Mouse (Mus musculus): ENCODE results near the gene E2f4.

Gene E2f4

DNA sequence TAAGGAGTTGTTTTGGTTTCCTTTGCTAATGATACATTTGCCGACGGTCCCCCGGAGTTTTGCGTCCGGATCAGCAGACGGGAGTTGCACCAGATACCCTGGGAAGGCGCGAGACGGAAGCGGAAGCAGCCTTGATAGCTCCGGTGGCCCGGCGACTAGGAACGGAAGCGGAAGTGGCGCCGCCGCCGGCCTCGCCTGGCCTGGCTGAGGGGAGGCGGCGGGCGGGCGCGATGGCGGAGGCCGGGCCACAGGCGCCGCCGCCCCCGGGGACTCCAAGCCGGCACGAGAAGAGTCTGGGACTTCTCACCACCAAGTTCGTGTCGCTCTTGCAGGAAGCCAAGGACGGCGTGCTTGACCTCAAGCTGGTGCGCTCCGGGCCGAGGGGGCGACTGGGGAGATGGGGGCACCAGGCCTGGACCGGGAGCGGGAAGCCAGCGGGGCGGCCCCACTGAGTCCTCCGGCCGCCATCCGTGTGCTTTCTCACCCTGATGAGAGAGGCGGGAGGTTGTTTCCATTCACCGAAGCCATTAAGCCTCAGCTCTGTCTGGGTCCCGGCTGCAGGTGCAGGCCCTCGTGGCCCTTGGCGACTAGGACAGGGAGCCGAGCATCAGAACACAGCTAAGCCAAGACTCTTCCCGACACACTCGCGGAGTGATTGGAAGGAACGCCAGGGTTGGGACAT, at the start of gene E2f4:
Gene E2f4, plus strand, starts transcription at position 153 of the 682 bp plus-strand sequence.
- in situ Hi-C loops (cut with MseI, MboI), result no loop called here

DNA sequence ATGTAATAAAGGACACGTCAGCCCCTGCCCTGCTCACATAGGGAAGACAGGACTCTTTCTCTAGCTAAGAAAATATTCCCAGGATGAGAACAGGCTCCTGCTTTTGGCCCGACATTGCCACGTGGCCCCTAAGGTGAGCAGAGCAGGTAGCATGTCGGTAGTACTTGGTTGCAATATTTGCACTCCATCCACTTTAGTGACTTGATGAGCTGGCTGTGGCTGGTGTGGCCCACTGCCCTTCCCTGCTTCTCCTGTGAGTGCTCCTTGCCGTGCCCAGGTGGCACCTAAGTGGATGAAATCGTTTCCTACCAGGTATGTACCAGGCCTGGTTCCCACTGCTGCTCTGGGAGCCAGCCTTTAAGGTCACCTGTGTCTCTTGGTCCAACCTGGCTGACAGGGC, 45.5 kb upstream of the E2f4 start:
- in situ Hi-C loops (cut with MseI, MboI), result no loop called here

DNA sequence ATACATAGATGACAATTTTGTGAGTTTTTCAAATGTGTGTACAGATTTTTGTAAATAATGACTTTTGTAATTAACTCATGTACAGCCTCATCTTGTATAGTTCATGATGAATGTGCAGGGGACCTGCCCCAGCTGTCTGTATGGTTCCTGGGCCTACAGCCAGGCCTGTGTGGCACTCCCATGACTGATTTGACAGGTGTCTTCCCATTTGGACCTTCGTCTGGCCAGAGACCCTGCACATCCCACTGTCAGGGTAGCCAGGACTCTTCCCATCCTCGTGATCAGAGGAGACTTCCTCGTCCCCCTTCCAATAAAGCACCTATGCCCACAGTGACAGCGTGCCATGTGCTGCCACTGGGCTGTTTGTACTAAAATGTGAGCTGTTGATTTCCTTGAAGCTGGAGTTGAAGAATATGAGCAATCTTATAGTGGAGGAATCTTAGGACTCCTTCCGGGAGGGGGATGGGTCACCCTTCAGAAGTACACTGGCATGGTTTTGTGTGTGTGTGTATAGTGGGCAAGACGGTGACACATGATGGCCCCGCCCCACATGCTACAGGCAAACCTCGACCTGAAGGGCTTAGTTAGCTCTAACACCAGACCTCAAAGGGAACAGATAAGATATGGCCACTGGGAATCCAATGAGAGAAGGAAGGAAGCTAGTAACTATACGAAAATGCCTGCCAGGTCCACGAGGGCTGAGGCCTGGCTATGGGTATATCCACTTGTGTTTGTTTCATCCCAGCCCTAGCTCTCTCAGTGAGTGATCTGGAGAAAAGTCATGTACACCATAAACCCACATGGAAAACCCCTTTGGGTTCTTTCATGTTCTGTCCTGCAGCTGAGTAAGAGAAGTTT, 44.6 kb upstream of the E2f4 start:
- in situ Hi-C loops (cut with MseI, MboI), result no loop called here

DNA sequence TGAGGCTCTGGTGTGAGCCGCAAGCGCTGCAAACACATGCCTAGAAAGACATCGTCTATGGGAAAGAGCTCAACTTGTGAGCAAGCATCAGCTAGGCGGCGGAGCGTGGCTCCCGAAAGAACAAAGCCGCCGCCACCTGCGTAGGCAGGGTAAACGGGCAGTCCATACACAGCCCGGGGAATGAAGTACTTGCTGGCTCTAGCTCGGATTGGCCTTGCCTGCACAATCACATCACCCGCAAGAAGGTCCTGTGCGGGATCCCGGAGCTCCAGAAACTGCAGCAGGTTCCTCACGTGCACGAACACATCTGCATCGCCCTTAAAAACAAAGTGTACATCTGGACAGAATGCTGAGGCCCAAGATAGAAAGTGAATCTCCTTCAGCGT, 43.7 kb upstream of the E2f4 start:
- in situ Hi-C loops (cut with MseI, MboI), result no loop called here

DNA sequence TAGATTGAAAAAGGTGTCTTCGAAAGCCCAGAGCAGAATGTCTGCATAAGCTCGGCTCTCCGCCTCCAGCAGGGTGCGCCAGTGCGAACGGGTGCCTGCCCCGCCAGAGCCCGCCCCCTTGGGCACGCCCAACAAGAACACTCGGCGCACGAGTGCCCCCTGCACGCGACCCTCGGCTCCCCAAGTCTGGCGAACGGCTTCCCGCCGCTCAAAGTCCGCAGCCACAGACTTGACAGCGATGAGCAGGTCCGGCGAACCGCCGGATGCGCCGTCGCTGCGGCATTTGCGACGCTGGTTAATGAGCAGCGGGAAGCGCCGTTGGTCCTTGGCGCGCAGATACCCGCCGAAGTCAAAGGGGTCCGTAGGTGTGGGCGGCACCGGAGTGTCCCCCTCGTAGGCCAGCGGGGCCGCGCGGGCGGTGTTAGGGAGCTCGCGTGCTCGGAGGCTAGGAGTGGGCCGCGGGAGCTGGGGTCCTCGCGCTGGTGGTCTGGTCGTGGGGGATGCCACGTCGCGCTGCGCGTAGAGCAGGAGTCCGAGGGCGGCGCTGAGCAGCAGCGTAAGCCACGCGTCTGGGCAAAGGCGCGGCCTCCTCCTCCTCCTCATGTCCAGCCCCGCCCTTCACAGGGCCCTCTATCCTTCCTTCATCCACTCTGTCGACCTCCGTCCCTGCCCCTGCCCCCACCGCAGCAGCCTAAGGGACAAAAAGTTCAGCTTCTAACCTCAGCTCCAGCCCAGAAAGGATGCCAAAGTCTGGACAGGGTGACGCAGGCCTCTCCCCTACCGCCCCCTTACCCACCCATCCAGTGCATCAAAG, 43.1 kb upstream of the E2f4 start:
- in situ Hi-C loops (cut with MseI, MboI), result no loop called here

DNA sequence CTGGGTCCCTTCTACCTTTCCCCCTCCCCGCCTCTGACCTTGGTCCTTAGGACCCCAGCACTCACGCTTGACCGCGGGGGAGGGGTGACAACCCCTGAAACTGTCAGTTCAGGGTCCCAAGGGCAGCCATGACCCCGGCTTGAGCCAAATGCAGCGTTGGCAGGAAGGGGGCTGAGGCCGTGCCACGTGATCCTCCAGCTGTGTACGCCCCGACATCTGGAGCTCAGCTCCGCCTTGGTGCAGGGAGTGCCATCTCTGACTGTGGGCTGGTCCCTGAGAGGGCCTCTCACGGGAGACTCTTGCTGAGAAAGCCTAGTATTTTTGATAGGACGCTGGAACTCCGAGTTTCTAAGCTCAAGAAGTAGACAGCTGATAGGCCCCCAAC, 42.5 kb upstream of the E2f4 start, which contains the start of gene B3gnt9:
Gene B3gnt9, minus strand, starts transcription at position 188 of the 385 bp plus-strand sequence.
- in situ Hi-C loops (cut with MseI, MboI), result no loop called here

DNA sequence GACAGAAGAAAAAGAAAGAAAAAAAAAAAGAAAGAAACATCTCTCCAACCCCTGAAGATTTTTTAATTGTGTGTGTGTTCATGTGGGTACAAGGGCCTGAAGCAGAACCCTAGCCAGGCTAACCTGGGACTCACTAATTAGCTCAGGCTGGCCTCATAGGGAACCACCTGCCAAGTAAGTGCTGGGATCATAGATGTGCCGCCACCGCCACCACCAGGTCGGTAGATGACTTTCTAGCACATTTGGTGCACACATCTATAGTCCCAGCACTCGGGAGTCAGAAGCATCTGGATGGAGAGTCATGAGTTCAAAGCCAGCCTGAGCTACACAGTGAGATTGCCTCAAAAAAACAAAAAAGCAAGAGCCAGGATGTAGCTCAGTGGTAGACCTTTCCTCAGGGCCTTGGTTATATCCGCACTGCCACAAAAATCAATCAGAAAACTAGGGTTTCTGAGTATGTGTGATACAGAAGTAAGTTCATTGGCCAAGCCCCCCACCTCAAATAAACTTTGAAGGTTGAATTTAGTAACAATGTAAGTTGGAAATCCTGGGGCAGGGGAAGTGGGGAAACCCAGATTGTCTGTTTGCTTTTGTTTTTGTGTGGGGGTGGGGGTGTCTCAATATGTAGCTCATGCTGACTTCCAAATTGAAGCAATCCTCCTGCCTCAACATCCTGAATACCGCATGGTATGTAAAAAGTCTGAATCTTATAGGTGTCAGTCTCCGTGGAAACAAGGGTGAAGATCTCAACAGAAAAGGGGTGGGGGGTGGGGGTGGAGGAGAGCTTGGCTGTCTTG, 39.9 kb upstream of the E2f4 start:
- in situ Hi-C loops (cut with MseI, MboI), result no loop called here

DNA sequence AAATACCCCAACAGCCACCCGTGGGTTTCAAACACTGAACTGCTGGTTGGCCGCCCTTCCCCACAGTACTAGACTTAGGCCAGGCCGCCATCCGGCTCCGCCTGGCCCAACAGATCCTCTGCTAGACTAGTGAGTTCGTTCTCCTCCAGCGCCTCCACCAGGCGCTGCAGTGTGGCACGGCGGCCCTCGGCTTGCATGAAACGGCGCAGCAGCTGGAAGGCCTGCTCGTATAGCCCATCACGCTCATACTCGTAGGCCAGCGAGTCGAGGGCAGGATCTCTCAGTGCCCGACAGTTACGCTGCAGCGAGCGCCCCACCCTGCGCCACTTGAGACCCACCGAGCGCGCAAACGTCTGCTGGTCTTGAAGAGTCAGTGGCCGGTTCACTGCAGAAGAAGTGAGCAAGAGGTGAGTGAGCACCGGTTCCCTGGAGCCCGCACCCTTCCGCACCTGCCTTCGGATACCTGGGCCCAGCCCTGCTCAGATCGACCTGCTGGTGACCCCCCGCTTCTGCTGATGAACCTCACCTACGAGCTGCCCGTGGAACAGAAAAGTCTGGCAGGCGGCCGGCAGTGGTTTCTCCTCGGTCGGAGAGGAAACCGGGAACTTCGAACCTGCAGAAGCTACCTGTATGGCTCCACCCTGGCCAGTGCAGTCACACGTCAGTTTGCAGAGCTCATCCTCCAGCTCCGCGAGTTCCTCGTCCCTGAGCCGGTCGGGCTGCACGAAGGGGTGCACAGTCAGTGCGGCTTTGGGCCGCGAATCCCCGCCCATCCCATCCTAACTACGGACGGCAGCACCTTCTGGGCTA, 38.3 kb upstream of the E2f4 start:
- in situ Hi-C loops (cut with MseI, MboI), result no loop called here

DNA sequence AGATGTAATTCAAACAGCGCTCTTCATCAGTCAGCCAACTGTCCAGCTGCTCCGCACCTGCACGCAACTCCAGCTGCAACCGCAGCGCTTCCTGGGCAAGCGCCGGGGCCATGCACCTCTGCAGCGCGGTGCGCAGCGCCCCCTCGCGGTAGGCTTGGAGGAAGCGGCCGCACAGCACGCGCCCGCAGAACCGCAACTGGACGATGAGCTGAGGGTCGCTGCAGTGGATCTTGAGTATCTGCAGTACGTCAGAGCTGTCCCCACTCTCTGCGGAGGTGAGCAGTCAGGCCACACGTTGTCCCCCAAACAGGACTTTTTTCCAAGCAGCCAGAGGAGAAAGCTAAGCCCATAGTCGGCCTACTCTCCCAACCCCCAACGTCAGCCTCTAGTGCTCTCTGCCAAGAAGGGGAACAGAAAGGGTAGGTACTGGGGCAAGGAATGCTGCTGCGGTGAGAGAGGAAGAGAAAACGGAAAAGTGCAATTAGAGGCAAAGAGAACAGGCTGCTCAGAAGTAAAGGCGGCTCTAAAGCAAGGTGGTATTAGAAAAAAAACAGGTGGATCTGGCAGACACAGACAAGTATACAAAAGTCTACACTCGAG, 37.6 kb upstream of the E2f4 start:
- in situ Hi-C loops (cut with MseI, MboI), result no loop called here

DNA sequence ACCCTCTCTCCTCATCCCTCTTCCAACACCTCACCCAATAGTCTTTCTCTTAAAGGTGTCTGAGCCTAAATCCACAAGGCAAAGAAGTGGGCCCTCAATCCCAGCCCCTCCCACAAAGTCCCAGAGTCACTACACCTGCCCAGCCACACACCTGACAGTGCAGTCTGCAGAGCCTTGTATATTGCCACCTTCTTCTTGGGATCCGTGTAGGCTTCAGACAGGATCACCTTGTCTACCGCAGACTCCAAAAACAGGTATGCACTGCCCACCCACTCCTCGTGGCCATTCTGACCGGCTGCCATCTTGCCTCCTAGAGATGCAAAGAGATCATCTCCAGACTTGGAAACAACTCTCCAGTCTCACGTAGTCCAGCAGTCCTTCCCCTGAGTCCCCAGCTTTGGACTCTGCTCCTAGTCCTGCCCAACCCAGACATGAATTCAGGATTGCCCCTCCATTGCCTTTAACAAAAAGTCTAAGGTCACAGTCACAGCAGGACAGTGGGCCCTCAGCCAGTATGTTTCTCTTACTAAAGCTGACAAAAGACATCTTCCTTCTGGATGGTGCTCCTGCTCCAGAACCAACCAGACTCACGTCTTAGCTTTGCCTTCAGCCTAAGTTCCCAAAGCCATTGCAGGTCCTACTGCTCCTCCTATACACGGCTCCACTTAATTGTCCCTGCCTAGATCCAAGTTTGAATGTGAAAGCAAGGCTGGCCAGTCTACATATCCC, 36.9 kb upstream of the E2f4 start:
- in situ Hi-C loops (cut with MseI, MboI), result no loop called here

DNA sequence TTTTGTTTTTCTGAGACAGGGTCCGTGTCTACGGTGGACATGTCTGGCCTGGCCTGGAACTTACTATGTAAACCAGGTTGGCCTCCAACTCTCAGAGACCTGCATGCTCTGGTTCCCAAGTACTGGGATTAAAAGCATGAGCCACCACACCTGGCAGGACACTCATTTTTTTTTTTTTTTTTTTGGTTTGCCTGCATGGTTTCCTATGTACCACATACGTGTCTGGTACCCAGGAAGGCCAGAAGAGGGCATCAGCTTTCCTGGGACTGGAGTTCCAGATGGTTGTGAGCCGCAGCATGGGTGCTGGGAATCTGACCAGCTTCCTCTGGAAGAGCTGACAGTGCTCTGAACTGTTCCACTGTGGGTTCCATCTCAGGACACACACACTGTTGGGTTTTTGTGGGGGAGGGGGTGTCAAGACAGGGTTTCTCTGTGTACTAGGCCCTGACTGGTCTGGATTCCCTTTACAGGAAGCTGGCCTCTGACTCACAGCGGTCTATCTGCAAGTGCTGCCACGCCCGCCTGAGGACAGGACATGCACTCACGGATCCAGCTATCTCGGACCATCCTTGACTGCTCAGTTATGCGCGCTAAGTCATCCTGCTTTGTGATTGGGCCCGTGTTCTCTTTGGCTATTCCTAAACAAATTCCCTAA, 36.0 kb upstream of the E2f4 start:
- in situ Hi-C loops (cut with MseI, MboI), result no loop called here

DNA sequence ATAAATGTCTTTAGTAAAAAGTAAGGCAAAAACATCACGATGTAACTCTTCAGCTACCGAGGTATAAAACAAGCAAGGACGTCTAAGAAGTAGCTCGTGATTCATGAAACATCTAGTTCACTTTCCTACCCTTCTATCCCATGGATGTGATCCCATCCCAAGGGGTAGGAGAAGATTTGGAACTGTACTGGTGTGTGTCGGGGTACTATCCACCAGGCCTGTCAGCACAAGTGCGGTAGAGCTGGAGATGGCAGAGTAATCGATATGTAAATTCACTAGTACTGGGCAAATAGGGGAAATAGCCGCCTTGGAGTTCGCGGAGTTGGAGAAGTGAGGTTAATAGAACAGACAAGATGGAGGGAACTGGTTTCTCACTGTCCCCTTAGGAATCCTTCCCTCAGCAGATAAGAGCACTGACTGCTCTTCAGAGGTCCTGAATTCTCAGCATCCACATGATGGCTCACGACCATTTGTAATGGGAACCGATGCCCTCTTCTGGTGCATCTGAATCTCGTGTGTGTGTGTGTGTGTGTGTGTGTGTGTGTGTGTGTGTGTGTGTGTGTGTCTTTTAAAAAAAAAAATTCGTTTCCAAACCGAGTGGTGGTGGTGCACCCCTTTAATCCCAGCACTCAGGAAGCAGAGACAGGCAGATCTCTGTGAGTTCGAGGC, 34.1 kb upstream of the E2f4 start:
- in situ Hi-C loops (cut with MseI, MboI), result no loop called here

DNA sequence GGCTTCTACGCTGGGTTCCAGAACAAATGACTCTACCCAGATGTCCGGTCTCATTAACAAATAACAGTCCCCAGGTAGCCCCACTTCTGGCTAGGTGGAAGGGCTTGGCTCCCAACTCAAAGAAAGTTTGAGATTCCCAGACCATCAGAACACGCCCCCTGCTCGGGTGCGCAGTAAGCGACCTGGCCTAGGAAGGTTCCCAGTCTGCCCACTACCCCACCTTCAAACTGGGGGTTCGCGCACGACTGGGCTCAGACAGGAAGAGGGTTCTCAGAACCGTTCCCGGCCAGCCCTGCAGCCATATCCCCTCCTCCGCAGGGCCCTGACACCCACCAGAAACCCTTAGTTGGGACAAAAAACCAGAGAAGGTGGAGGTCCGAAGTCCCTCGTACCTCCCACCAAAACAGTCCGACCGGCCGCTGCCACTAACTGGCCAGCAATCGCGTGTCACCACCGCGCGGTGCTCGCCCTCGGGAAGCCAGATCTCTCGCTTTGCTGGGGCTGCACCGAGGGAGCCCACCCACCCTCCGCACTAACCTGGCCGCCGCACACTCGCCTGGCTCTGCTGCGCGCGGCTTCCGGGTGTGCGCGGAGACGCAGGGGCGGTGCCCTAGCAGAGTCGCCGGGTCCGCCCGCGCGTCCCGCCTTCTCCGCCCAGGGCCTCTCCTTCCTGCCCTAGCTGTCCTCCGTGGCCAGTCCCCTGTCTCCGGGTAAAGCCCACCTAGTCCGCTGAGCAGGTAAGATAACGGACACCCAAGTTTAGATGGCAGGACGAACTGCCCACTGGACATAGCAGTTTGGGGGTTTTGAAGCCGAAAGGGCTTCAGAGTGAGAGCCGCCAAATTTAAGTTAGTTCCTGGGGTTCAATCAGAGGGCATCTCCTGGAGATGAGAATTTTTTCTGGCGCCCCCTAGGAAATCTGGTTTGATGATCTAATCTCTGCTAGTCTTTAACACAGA, 33.2 kb upstream of the E2f4 start, which contains the start of the genes Tradd and Fbxl8:
Gene Tradd, minus strand, starts transcription at position 586 of the 959 bp plus-strand sequence.
Gene Fbxl8, plus strand, starts transcription at position 625 of the 959 bp plus-strand sequence.
- in situ Hi-C loops (cut with MseI, MboI), result no loop called here

DNA sequence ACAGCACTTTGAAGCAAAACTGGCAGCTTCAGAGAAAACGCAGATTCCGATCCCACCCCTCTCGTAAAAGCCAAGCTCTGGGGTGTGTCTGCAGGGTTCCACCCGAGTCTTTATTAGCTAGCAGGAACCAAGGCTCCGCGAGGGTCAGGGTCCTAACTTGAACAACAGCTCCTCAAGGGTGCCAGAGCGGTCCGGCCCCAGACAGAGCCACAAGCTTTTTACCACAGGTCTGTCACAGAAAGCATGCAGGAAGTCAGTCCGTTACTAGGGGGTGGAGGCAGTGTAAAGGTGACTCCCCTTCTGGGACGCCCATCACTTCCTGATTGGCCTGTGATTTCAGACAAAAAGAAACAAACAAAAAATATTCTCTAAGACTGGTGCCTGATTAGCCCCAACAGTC, 32.3 kb upstream of the E2f4 start:
- in situ Hi-C loops (cut with MseI, MboI), result no loop called here

DNA sequence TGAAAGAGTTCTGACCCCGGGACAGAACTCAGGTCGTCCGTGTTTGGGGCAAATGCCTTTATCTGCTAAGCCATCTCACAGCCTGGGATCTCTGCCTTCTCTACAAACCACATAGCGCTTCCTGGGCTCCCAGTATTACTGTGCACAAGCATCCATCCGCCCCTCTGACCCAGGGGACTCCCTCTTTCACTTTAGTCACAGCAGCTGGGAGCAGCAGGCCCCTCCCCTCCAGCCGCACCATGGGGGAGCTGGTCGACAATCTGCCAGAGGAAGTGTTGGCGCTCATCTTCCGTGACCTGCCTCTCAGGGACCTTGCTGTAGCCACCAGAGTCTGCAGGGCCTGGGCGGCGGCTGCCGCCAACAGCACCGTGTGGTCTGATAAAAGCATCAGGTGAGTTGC, 30.7 kb upstream of the E2f4 start:
- in situ Hi-C loops (cut with MseI, MboI), result no loop called here

DNA sequence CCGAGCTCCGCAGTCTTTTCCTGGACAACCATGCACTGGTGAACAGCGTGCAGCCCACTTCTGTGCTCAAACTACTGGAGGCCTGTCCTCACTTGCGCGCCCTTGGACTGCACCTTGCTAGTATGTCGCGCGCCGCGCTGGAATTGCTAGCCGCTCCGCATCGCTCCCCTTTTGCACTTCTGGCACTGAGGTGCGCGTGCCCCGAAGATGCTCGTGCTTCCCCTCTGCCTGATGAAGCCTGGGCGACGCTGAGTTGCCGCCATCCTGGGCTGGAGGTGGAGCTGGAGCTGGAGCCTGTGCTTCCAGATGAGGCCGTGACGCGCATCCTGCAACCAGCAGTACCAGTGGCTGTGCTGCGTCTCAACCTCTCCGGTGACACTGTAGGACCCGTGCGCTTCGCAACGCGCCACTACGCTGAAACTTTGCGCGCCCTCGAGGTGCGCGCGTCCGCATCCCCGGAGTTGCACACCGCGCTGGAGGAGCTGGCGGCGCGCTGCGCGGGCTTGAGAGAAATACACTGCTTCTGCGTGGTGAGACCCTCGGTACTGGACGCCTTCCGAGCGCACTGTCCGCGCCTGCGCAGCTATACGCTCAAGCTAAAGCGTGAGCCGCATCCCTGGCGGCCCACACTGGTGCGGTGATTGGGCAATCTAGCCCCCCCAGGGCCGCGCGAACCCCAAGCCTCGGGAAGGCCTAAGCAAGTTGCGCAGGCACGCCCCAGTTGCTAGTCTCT, 29.0 kb upstream of the E2f4 start:
- in situ Hi-C loops (cut with MseI, MboI), result no loop called here
